Mouse (Mus musculus) megakaryocyte, embryonic 14.5 days (primary cell): ENCODE measurements around the gene 1700030J22Rik.

Experiments used
- FLI1 ChIP-seq: IDR thresholded peaks from 2 replicates; pipeline ENCODE4 v1.6.1; 2012; ENCODE audit warnings: low read length, inconsistent platforms, mixed read lengths
- GATA1 ChIP-seq: IDR thresholded peaks from 3 replicates; pipeline ENCODE4 v1.6.1; 2012; ENCODE audit warnings: mixed read lengths, low read length, inconsistent platforms, borderline replicate concordance

GRCm38 (mm10) chr8:116944385-116944696, 34.4 kb downstream of the 1700030J22Rik start:
- no peak for TF ChIP-seq GATA1
- TF ChIP-seq FLI1: no peak
